17 mouse cellular contexts compared by ENCODE assay signal in genomic region chr10:128298243-128298642, GRCm38 (mm10). TPM values are rescaled to one million over a fixed set of nuclear protein-coding genes. Genes with fewer than 3 reads are reported as not detected.
DNase-seq lines count a peak whose midpoint lies in the region; ATAC-seq and TF ChIP-seq lines count a peak whose summit lies in the region.
"Had no signal": no experiment of that assay in that cellular context is flagged by ENCODE, and none has a peak within 500 bp of the region (broad histone marks: within the 10 kb centered on the region; RNA-seq: fewer than 3 reads in every experiment).

No protein-coding gene starts in this region.

- peak overlapping the region; percentile 49; the same call in 1 of the 2 replicates for H3K9ac ChIP-seq in kidney, embryonic 16.5 days (replicated peaks; ENCODE audit: low read length)
- H3K9ac ChIP-seq in kidney, embryonic 14.5 days (ENCODE audit: low read depth, low read length): no peak overlapping the region
- peak overlapping the region; percentile 9; the same call in 1 of the 2 replicates for H3K9ac ChIP-seq in ES-Bruce4 (ENCODE audit: low read depth, poor library complexity, severe bottlenecking)
- H3K9ac ChIP-seq in liver, postnatal 0 days (replicated peaks): peak overlapping the region; percentile 38; the same call in 1 of the 2 replicates
- H3K9ac ChIP-seq: embryonic facial prominence, embryonic 13.5 days; liver, embryonic 13.5 days; midbrain, embryonic 12.5 days; neural tube, embryonic 13.5 days had no signal

- DNase-seq in adrenal gland, postnatal 14 days: peak; percentile 46
- no peak for DNase-seq in adrenal gland, adult 18-20 months (ENCODE audit: low spot score in 2 of 2)
- DNase-seq in liver, postnatal 0 days: no peak
- DNase-seq in gastrocnemius, postnatal 36 days: no peak
- DNase-seq in kidney, adult 2 months: no peak
- DNase-seq: B cell, adult 2 months; kidney, postnatal 36 days; liver, embryonic 13.5 days had no signal

- peaks cover 6% of the 10 kb centered on the region; the same call in 1 of the 2 replicates for H3K4me1 ChIP-seq in kidney, embryonic 16.5 days (ENCODE audit: insufficient read depth, low read length)
- peaks cover 4% of the 10 kb centered on the region; the same call in 1 of the 2 replicates for H3K4me1 ChIP-seq in kidney, embryonic 14.5 days (ENCODE audit: control insufficient read depth, insufficient read depth, low read length)
- no peaks in the 10 kb centered on the region for H3K4me1 ChIP-seq in ES-Bruce4 (ENCODE audit: control insufficient read depth, insufficient read depth, low read length)
- H3K4me1 ChIP-seq in liver, postnatal 0 days (ENCODE audit: insufficient read depth): peaks cover 23% of the 10 kb centered on the region
- no peaks in the 10 kb centered on the region; the same call in 1 of the 2 replicates for H3K4me1 ChIP-seq in kidney, adult 2 months (ENCODE audit: control insufficient read depth, insufficient read depth, low read length)

- TF ChIP-seq POLR2A in ES-Bruce4 (IDR thresholded peaks at IDR 0.05; ENCODE audit: insufficient read depth, low read length): no peak
- TF ChIP-seq POLR2A in kidney, adult 2 months (IDR thresholded peaks at IDR 0.05; ENCODE audit: low read depth, low read length): no peak

- WGBS in kidney, embryonic 16.5 days: 73% methylated on average over 6 of the region's 6 CpGs
- 71% methylated on average over 6 of the region's 6 CpGs for WGBS in kidney, embryonic 14.5 days
- WGBS in liver, postnatal 0 days (ENCODE audit: insufficient replicate concordance): 33% methylated on average over 6 of the region's 6 CpGs
- 69% methylated on average over 6 of the region's 6 CpGs for WGBS in kidney, adult 2 months

- no peaks in the 10 kb centered on the region for H3K27me3 ChIP-seq in kidney, embryonic 16.5 days (ENCODE audit: insufficient read depth, low read length)
- no peaks in the 10 kb centered on the region for H3K27me3 ChIP-seq in kidney, embryonic 14.5 days (ENCODE audit: control insufficient read depth, insufficient read depth, low read length)
- no peaks in the 10 kb centered on the region for H3K27me3 ChIP-seq in ES-Bruce4 (ENCODE audit: control insufficient read depth, insufficient read depth, low read length, poor library complexity, severe bottlenecking)
- no peaks in the 10 kb centered on the region for H3K27me3 ChIP-seq in liver, postnatal 0 days (ENCODE audit: insufficient read depth, low read length)
- no peaks in the 10 kb centered on the region for H3K27me3 ChIP-seq in kidney, adult 2 months (replicated peaks; ENCODE audit: control insufficient read depth, insufficient read depth, low read length)
- H3K27me3 ChIP-seq: embryonic facial prominence, embryonic 13.5 days; liver, embryonic 13.5 days; midbrain, embryonic 12.5 days; neural tube, embryonic 13.5 days had no signal

- no peak for TF ChIP-seq CTCF in ES-Bruce4 (IDR thresholded peaks at IDR 0.05; ENCODE audit: low read depth, low read length)
- TF ChIP-seq CTCF in liver, postnatal 0 days (IDR thresholded peaks at IDR 0.05; ENCODE audit: low read depth): no peak
- no peak for TF ChIP-seq CTCF in kidney, adult 2 months (conservative IDR thresholded peaks at IDR 0.05; ENCODE audit: insufficient read depth, insufficient read length, low read depth, low read length)

- H3K36me3 ChIP-seq in kidney, embryonic 16.5 days (ENCODE audit: insufficient read depth, low read length): no peaks in the 10 kb centered on the region
- H3K36me3 ChIP-seq in kidney, embryonic 14.5 days (ENCODE audit: control insufficient read depth, insufficient read depth, low read length): no peaks in the 10 kb centered on the region
- H3K36me3 ChIP-seq in ES-Bruce4 (ENCODE audit: control insufficient read depth, insufficient read depth, low read length, poor library complexity, severe bottlenecking): no peaks in the 10 kb centered on the region
- H3K36me3 ChIP-seq in liver, postnatal 0 days (replicated peaks; ENCODE audit: insufficient read depth, low read length): no peaks in the 10 kb centered on the region
- no peaks in the 10 kb centered on the region for H3K36me3 ChIP-seq in kidney, adult 2 months (ENCODE audit: control insufficient read depth, insufficient read depth, low read length)
- H3K36me3 ChIP-seq: embryonic facial prominence, embryonic 13.5 days; liver, embryonic 13.5 days; midbrain, embryonic 12.5 days; neural tube, embryonic 13.5 days had no signal

- H3K27ac ChIP-seq in kidney, embryonic 16.5 days (ENCODE audit: low read length): no peak overlapping the region
- no peak overlapping the region for H3K27ac ChIP-seq in kidney, embryonic 14.5 days (ENCODE audit: low read depth, low read length)
- H3K27ac ChIP-seq in ES-Bruce4 (ENCODE audit: insufficient read depth, low read length): no peak overlapping the region
- peak overlapping the region; percentile 39; the same call in 1 of the 2 replicates for H3K27ac ChIP-seq in liver, postnatal 0 days (ENCODE audit: low read depth)
- H3K27ac ChIP-seq in kidney, adult 2 months (ENCODE audit: insufficient read depth, low read depth, low read length): no peak overlapping the region
- H3K27ac ChIP-seq: embryonic facial prominence, embryonic 13.5 days; liver, embryonic 13.5 days; midbrain, embryonic 12.5 days; neural tube, embryonic 13.5 days had no signal

- ATAC-seq in kidney, embryonic 16.5 days (ENCODE audit: low FRiP score, low TSS enrichment): no peak
- ATAC-seq in kidney, embryonic 14.5 days (ENCODE audit: low FRiP score, low TSS enrichment): no peak
- ATAC-seq in liver, postnatal 0 days: no peak
- ATAC-seq: inflammation-experienced regulatory T-cells, adult 6 months had no signal

- TF ChIP-seq EP300 in ES-Bruce4 (IDR thresholded peaks at IDR 0.05; ENCODE audit: insufficient read depth, low read depth, low read length): no peak
- TF ChIP-seq EP300 in liver, postnatal 0 days (IDR thresholded peaks at IDR 0.05; ENCODE audit: low read depth): no peak

- intact Hi-C loops in gastrocnemius, postnatal 36 days (cut with DNase I): no loop called here

- H3K4me2 ChIP-seq in kidney, embryonic 16.5 days (replicated peaks; ENCODE audit: low read depth, low read length): no peak overlapping the region
- H3K4me2 ChIP-seq in kidney, embryonic 14.5 days (replicated peaks; ENCODE audit: low read depth, low read length): no peak overlapping the region
- H3K4me2 ChIP-seq in liver, postnatal 0 days (ENCODE audit: low read depth, low read length): peak overlapping the region; percentile 13; the same call in 1 of the 2 replicates
- H3K4me2 ChIP-seq: embryonic facial prominence, embryonic 13.5 days; liver, embryonic 13.5 days; midbrain, embryonic 12.5 days; neural tube, embryonic 13.5 days had no signal

- no peak overlapping the region for H3K4me3 ChIP-seq in kidney, embryonic 16.5 days (ENCODE audit: low read length)
- no peak overlapping the region for H3K4me3 ChIP-seq in kidney, embryonic 14.5 days (ENCODE audit: low read length)
- H3K4me3 ChIP-seq in ES-Bruce4 (ENCODE audit: low read depth, low read length): peak overlapping the region; percentile 34; the same call in 1 of the 2 replicates
- no peak overlapping the region for H3K4me3 ChIP-seq in liver, postnatal 0 days (ENCODE audit: low read depth, low read length)
- no peak overlapping the region for H3K4me3 ChIP-seq in kidney, adult 2 months (ENCODE audit: insufficient read depth, low read depth, low read length)
- H3K4me3 ChIP-seq: embryonic facial prominence, embryonic 13.5 days; liver, embryonic 13.5 days; midbrain, embryonic 12.5 days; neural tube, embryonic 13.5 days had no signal

- H3K9me3 ChIP-seq in kidney, embryonic 16.5 days (ENCODE audit: low read length): no peaks in the 10 kb centered on the region
- H3K9me3 ChIP-seq in kidney, embryonic 14.5 days (ENCODE audit: control insufficient read depth, low read length): no peaks in the 10 kb centered on the region
- H3K9me3 ChIP-seq in ES-Bruce4 (replicated peaks; ENCODE audit: control insufficient read depth, insufficient read depth, low read length, poor library complexity, severe bottlenecking): no peaks in the 10 kb centered on the region
- no peaks in the 10 kb centered on the region for H3K9me3 ChIP-seq in liver, postnatal 0 days (ENCODE audit: low read length)
- H3K9me3 ChIP-seq: embryonic facial prominence, embryonic 13.5 days; liver, embryonic 13.5 days; midbrain, embryonic 12.5 days; neural tube, embryonic 13.5 days had no signal

RNA-seq across cellular contexts. Expression of gene Il23a, which starts 0.3 kb away (rescaled TPM):
- 0.26 TPM in 1 of 2 replicates, not detected in the other for total RNA-seq in adrenal gland, postnatal 14 days (2021)
- not detected for total RNA-seq in adrenal gland, adult 18-20 months (2021)
- 0.15 and 0.35 TPM in 2 replicates for polyA plus RNA-seq in kidney, embryonic 16.5 days (2015; fragmentation: Nextera tagmentation; extraction: Ambion mirVana)
- 0.24 and 0.29 TPM in 2 replicates for polyA plus RNA-seq in kidney, embryonic 14.5 days (2014; fragmentation: Nextera tagmentation; extraction: Ambion mirVana)
- polyA plus RNA-seq in ES-Bruce4 (2011; ENCODE audit: insufficient read depth, insufficient read length, low read depth, missing spikeins): 4.7 and 5.7 TPM in 2 replicates
- not detected in 2 replicates for polyA plus RNA-seq in liver, postnatal 0 days (2015; fragmentation: Nextera tagmentation; extraction: Ambion mirVana)
- not detected for total RNA-seq in gastrocnemius, postnatal 36 days (2021)
- 0.05 and 0.10 TPM in 2 replicates for polyA plus RNA-seq in kidney, adult 2 months (2012; rRNA removed)
- polyA plus RNA-seq: inflammation-experienced regulatory T-cells, adult 6 months; liver, embryonic 13.5 days; midbrain, embryonic 12.5 days had no signal

RNA-seq across cellular contexts. Expression of gene Pan2, which starts 4.9 kb away (rescaled TPM):
- 22.2 and 27.0 TPM in 2 replicates for total RNA-seq in adrenal gland, postnatal 14 days (2021)
- 10 to 100 TPM; 14.5 to 19.1 TPM for total RNA-seq in adrenal gland, adult 18-20 months (2021)
- 42.0 and 45.0 TPM in 2 replicates for polyA plus RNA-seq in kidney, embryonic 16.5 days (2015; fragmentation: Nextera tagmentation; extraction: Ambion mirVana)
- polyA plus RNA-seq in kidney, embryonic 14.5 days (2014; fragmentation: Nextera tagmentation; extraction: Ambion mirVana): 32.6 and 44.0 TPM in 2 replicates
- polyA plus RNA-seq in ES-Bruce4 (2011; ENCODE audit: insufficient read depth, insufficient read length, low read depth, missing spikeins): 40.5 and 40.8 TPM in 2 replicates
- polyA plus RNA-seq in liver, postnatal 0 days (2015; fragmentation: Nextera tagmentation; extraction: Ambion mirVana): 9.2 and 10.2 TPM in 2 replicates
- 1 to 10 TPM; 4.4 to 5.6 TPM for total RNA-seq in gastrocnemius, postnatal 36 days (2021)
- polyA plus RNA-seq in kidney, adult 2 months (2012; rRNA removed): 18.1 and 21.1 TPM in 2 replicates

RNA-seq across cellular contexts. Expression of gene Cnpy2, which starts 24.0 kb away (rescaled TPM):
- 150 and 152 TPM in 2 replicates for total RNA-seq in adrenal gland, postnatal 14 days (2021)
- total RNA-seq in adrenal gland, adult 18-20 months (2021): 100 to 1,000 TPM; 147 to 165 TPM
- polyA plus RNA-seq in kidney, embryonic 16.5 days (2015; fragmentation: Nextera tagmentation; extraction: Ambion mirVana): 343 and 370 TPM in 2 replicates
- polyA plus RNA-seq in kidney, embryonic 14.5 days (2014; fragmentation: Nextera tagmentation; extraction: Ambion mirVana): 347 and 389 TPM in 2 replicates
- 62.9 and 68.4 TPM in 2 replicates for polyA plus RNA-seq in ES-Bruce4 (2011; ENCODE audit: insufficient read depth, insufficient read length, low read depth, missing spikeins)
- 110 and 121 TPM in 2 replicates for polyA plus RNA-seq in liver, postnatal 0 days (2015; fragmentation: Nextera tagmentation; extraction: Ambion mirVana)
- 10 to 100 TPM; 41.6 to 45.4 TPM for total RNA-seq in gastrocnemius, postnatal 36 days (2021)
- polyA plus RNA-seq in kidney, adult 2 months (2012; rRNA removed): 90.8 and 118 TPM in 2 replicates

RNA-seq across cellular contexts. Expression of gene Stat2, which starts 27.9 kb away (rescaled TPM):
- 22.0 and 25.3 TPM in 2 replicates for total RNA-seq in adrenal gland, postnatal 14 days (2021)
- 10 to 100 TPM; 25.8 to 33.0 TPM for total RNA-seq in adrenal gland, adult 18-20 months (2021)
- 12.9 and 14.9 TPM in 2 replicates for polyA plus RNA-seq in kidney, embryonic 16.5 days (2015; fragmentation: Nextera tagmentation; extraction: Ambion mirVana)
- polyA plus RNA-seq in kidney, embryonic 14.5 days (2014; fragmentation: Nextera tagmentation; extraction: Ambion mirVana): 8.4 and 11.8 TPM in 2 replicates
- polyA plus RNA-seq in ES-Bruce4 (2011; ENCODE audit: insufficient read depth, insufficient read length, low read depth, missing spikeins): 29.7 and 35.9 TPM in 2 replicates
- polyA plus RNA-seq in liver, postnatal 0 days (2015; fragmentation: Nextera tagmentation; extraction: Ambion mirVana): 11.3 and 12.1 TPM in 2 replicates
- 1 to 10 TPM; 3.2 to 3.9 TPM for total RNA-seq in gastrocnemius, postnatal 36 days (2021)
- polyA plus RNA-seq in kidney, adult 2 months (2012; rRNA removed): 18.6 TPM in 2 replicates

RNA-seq across cellular contexts. Expression of gene Apof, which starts 29.8 kb away (rescaled TPM):
- 10.4 and 138 TPM in 2 replicates for total RNA-seq in adrenal gland, postnatal 14 days (2021)
- total RNA-seq in adrenal gland, adult 18-20 months (2021): 10 to 100 TPM in 1 of 2 experiments, under 1 TPM in 1; 0.64 to 10.7 TPM
- 0.62 and 0.69 TPM in 2 replicates for polyA plus RNA-seq in kidney, embryonic 16.5 days (2015; fragmentation: Nextera tagmentation; extraction: Ambion mirVana)
- not detected in 2 replicates for polyA plus RNA-seq in kidney, embryonic 14.5 days (2014; fragmentation: Nextera tagmentation; extraction: Ambion mirVana)
- polyA plus RNA-seq in ES-Bruce4 (2011; ENCODE audit: insufficient read depth, insufficient read length, low read depth, missing spikeins): not detected in 2 replicates
- polyA plus RNA-seq in liver, postnatal 0 days (2015; fragmentation: Nextera tagmentation; extraction: Ambion mirVana): 1,289 and 1,338 TPM in 2 replicates
- not detected for total RNA-seq in gastrocnemius, postnatal 36 days (2021)
- polyA plus RNA-seq in kidney, adult 2 months (2012; rRNA removed): 0.08 and 0.30 TPM in 2 replicates
- total RNA-seq: heart, adult 8-10 months had no signal
- polyA plus RNA-seq: brain, embryonic 14.5 days; embryonic facial prominence, embryonic 13.5 days; inflammation-experienced regulatory T-cells, adult 6 months; midbrain, embryonic 12.5 days; neural tube, embryonic 13.5 days had no signal
